Mouse (Mus musculus): ENCODE measurements around the gene Sgcd. TPM values are rescaled to one million over a fixed set of nuclear protein-coding genes. Genes with fewer than 3 reads are reported as not detected.

Gene Sgcd
- polyA plus RNA-seq, 1 experiment = 7.2 TPM

DNA sequence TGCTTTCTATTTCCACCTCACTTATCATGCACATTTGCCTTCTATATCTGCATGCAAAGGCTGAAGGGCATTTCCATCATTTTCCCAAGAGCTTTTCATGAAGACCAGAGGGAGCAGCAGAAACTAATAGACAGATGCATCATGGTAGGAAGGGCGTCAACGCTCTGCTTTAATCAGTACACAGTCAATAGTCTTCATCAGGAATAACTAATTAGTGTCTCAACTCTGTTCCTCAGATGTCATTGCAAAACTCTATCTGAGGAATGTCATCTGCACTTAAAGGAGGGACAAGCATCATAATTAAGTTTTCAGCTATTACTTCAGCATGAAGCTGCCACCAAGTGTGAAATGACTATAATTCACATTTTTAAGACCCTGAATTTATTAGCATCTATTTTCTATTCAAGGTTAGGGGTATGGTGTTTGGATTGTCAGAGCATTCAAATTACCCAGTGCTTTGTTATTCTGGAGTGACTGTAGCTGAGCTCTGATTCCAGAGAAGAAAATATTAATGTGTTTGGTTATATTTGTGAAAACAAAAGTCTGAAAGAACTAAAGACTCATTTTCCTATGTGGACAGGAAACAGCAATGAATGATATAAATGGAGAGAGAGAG is 918.9 kb downstream of the Sgcd start:
- no peak overlapping the region for H3K4me2 ChIP-seq (ENCODE audit: low read depth)
- H3K27me3 ChIP-seq (ENCODE audit: control insufficient read depth, insufficient read depth, insufficient read length) = no peaks in the 10 kb centered on the region
- no peak overlapping the region for H3K4me3 ChIP-seq
- no peak overlapping the region for H3ac ChIP-seq (ENCODE audit: control insufficient read depth, insufficient read length)
- no peak for TF ChIP-seq MYOD1 (IDR thresholded peaks at IDR 0.05; ENCODE audit: control insufficient read depth in 1 of 3, insufficient read length in 2 of 3, low read depth in 2 of 3)
- no peak for TF ChIP-seq TCF3 (IDR thresholded peaks at IDR 0.05; ENCODE audit: insufficient read length, low read depth)
- no peak for TF ChIP-seq POLR2AphosphoS2 (IDR thresholded peaks at IDR 0.05; ENCODE audit: insufficient read length, low read depth)
- no peak for TF ChIP-seq REST (IDR thresholded peaks at IDR 0.05; ENCODE audit: insufficient read depth, insufficient read length)
- no peak for TF ChIP-seq TCF12 (IDR thresholded peaks at IDR 0.05; ENCODE audit: insufficient read depth, poor library complexity, severe bottlenecking)
- TF ChIP-seq CEBPB (IDR thresholded peaks at IDR 0.05; ENCODE audit: insufficient read depth, poor library complexity, severe bottlenecking) = no peak
- peaks cover 3% of the 10 kb centered on the region for H3K36me3 ChIP-seq (ENCODE audit: control insufficient read depth, insufficient read depth)
- H3K79me2 ChIP-seq (ENCODE audit: control insufficient read depth, insufficient read depth) = no peaks in the 10 kb centered on the region

DNA sequence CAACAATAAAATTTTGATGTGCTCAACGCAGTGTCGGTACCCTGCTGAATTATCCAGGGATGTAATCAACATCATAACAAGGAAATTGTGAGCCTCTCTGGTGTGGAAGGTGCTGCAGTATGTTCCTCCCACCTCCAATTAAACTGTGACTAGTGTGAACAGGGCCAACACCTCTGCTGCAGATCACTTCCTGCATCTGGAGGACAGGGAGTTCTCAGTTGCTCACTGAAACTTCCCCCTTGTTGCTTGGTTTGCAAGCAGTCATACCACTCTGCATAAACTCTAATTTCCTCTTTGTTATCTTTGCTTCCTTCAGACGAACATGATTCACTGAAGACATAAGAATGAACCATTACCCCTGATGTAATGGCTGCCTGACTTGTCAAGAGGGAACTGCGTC is 925.1 kb downstream of the Sgcd start:
- no peak overlapping the region for H3K4me2 ChIP-seq (ENCODE audit: low read depth)
- no peaks in the 10 kb centered on the region for H3K27me3 ChIP-seq (ENCODE audit: control insufficient read depth, insufficient read depth, insufficient read length)
- no peak overlapping the region for H3K4me3 ChIP-seq
- no peak for TF ChIP-seq E2F4 (IDR thresholded peaks at IDR 0.05; ENCODE audit: insufficient read depth)
- no peak for TF ChIP-seq USF1 (IDR thresholded peaks at IDR 0.05; ENCODE audit: low read depth)
- no peak for TF ChIP-seq POLR2AphosphoS2 (IDR thresholded peaks at IDR 0.05; ENCODE audit: insufficient read length, low read depth)
- no peak for TF ChIP-seq MYOD1 (IDR thresholded peaks at IDR 0.05; ENCODE audit: control insufficient read depth in 1 of 3, insufficient read length in 2 of 3, low read depth in 2 of 3)
- no peak for TF ChIP-seq REST (IDR thresholded peaks at IDR 0.05; ENCODE audit: insufficient read depth, insufficient read length)
- TF ChIP-seq SRF (IDR thresholded peaks at IDR 0.05; ENCODE audit: control insufficient read depth, insufficient read length, low read depth) = no peak
- TF ChIP-seq MAX (IDR thresholded peaks at IDR 0.05; ENCODE audit: low read depth) = no peak
- TF ChIP-seq MYOG (IDR thresholded peaks at IDR 0.05; ENCODE audit: control insufficient read depth in 1 of 3, insufficient read depth in 1 of 3, insufficient read length in 2 of 3, low read depth in 2 of 3) = no peak
- TF ChIP-seq TCF3 (IDR thresholded peaks at IDR 0.05; ENCODE audit: insufficient read length, low read depth) = no peak
- TF ChIP-seq TCF12 (IDR thresholded peaks at IDR 0.05; ENCODE audit: insufficient read depth, poor library complexity, severe bottlenecking) = no peak
- no peak for TF ChIP-seq CEBPB (IDR thresholded peaks at IDR 0.05; ENCODE audit: insufficient read depth, poor library complexity, severe bottlenecking)
- no peaks in the 10 kb centered on the region for H3K36me3 ChIP-seq (ENCODE audit: control insufficient read depth, insufficient read depth)
- H3K79me2 ChIP-seq (ENCODE audit: control insufficient read depth, insufficient read depth) = no peaks in the 10 kb centered on the region
- no peak overlapping the region for H3ac ChIP-seq (ENCODE audit: control insufficient read depth, insufficient read length)

DNA sequence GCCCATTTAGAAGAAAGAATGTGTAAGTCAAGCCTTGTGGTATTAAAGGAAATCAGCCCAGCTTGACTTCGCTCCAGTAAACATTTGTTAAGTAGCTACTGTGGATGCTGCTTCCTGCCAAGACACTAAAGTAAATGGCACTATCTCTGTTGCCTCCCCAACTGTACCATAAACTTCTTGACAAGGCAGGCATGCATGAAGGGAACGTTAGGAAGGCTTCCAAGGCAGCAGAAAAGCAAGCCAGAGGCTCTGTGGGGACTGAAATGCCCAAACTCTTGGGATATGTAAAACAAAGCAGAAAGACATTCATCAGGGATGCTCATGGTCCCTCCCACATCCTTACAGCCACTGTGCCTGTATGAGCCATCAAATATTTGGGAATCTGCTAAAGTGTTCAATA is 938.4 kb downstream of the Sgcd start:
- no peaks in the 10 kb centered on the region for H3K36me3 ChIP-seq (ENCODE audit: control insufficient read depth, insufficient read depth)
- no peak for TF ChIP-seq MYOD1 (IDR thresholded peaks at IDR 0.05; ENCODE audit: control insufficient read depth in 1 of 3, insufficient read length in 2 of 3, low read depth in 2 of 3)
- TF ChIP-seq SRF (IDR thresholded peaks at IDR 0.05; ENCODE audit: control insufficient read depth, insufficient read length, low read depth) = no peak
- TF ChIP-seq MYOG (IDR thresholded peaks at IDR 0.05; ENCODE audit: control insufficient read depth in 1 of 3, insufficient read depth in 1 of 3, insufficient read length in 2 of 3, low read depth in 2 of 3) = no peak
- TF ChIP-seq POLR2A (IDR thresholded peaks at IDR 0.05; ENCODE audit: insufficient read length, low read depth) = no peak
- no peak for TF ChIP-seq POLR2AphosphoS2 (IDR thresholded peaks at IDR 0.05; ENCODE audit: insufficient read length, low read depth)
- no peak for TF ChIP-seq E2F4 (IDR thresholded peaks at IDR 0.05; ENCODE audit: insufficient read depth)
- no peak for TF ChIP-seq MAX (IDR thresholded peaks at IDR 0.05; ENCODE audit: low read depth)
- no peak for TF ChIP-seq REST (IDR thresholded peaks at IDR 0.05; ENCODE audit: insufficient read depth, insufficient read length)
- TF ChIP-seq TCF3 (IDR thresholded peaks at IDR 0.05; ENCODE audit: insufficient read length, low read depth) = no peak
- TF ChIP-seq USF1 (IDR thresholded peaks at IDR 0.05; ENCODE audit: low read depth) = no peak
- no peak for TF ChIP-seq TCF12 (IDR thresholded peaks at IDR 0.05; ENCODE audit: insufficient read depth, poor library complexity, severe bottlenecking)
- H3K4me3 ChIP-seq = no peak overlapping the region
- no peaks in the 10 kb centered on the region for H3K27me3 ChIP-seq (ENCODE audit: control insufficient read depth, insufficient read depth, insufficient read length)
- H3K4me2 ChIP-seq (ENCODE audit: low read depth) = no peak overlapping the region
- H3ac ChIP-seq (ENCODE audit: control insufficient read depth, insufficient read length) = no peak overlapping the region
- no peaks in the 10 kb centered on the region for H3K79me2 ChIP-seq (ENCODE audit: control insufficient read depth, insufficient read depth)

DNA sequence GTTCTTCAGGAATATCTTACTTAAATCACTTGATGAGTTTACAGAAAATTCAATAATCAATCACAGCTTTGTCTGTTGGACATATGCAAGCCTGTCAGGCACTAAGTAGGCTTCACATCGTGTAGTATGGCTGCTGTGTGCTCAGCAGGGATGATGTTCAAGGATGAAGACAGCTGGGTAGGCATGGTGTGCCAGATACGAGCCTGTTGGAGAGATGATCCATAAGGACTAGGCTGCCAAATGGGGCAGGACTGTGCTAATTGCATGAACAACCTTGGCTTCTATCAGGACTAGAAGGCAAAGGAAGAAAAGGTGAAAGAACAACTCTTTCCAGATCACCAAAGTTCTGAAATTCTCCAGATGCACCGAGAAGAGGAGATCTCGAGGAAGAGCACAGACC is 939.0 kb downstream of the Sgcd start:
- no peaks in the 10 kb centered on the region for H3K36me3 ChIP-seq (ENCODE audit: control insufficient read depth, insufficient read depth)
- H3K4me3 ChIP-seq = no peak overlapping the region
- no peaks in the 10 kb centered on the region for H3K27me3 ChIP-seq (ENCODE audit: control insufficient read depth, insufficient read depth, insufficient read length)
- no peaks in the 10 kb centered on the region for H3K79me2 ChIP-seq (ENCODE audit: control insufficient read depth, insufficient read depth)
- H3ac ChIP-seq (ENCODE audit: control insufficient read depth, insufficient read length) = no peak overlapping the region
- TF ChIP-seq USF1 (IDR thresholded peaks at IDR 0.05; ENCODE audit: low read depth) (no peak), TCF3 (IDR thresholded peaks at IDR 0.05; ENCODE audit: insufficient read length, low read depth) (no peak), MAX (IDR thresholded peaks at IDR 0.05; ENCODE audit: low read depth) (no peak), POLR2AphosphoS2 (IDR thresholded peaks at IDR 0.05; ENCODE audit: insufficient read length, low read depth) (no peak), E2F4 (IDR thresholded peaks at IDR 0.05; ENCODE audit: insufficient read depth) (no peak), MYOD1 (IDR thresholded peaks at IDR 0.05; ENCODE audit: control insufficient read depth in 1 of 3, insufficient read length in 2 of 3, low read depth in 2 of 3) (no peak), MYOG (IDR thresholded peaks at IDR 0.05; ENCODE audit: control insufficient read depth in 1 of 3, insufficient read depth in 1 of 3, insufficient read length in 2 of 3, low read depth in 2 of 3) (no peak), TCF12 (IDR thresholded peaks at IDR 0.05; ENCODE audit: insufficient read depth, poor library complexity, severe bottlenecking) (no peak), POLR2A (IDR thresholded peaks at IDR 0.05; ENCODE audit: insufficient read length, low read depth) (no peak), REST (IDR thresholded peaks at IDR 0.05; ENCODE audit: insufficient read depth, insufficient read length) (no peak), SRF (IDR thresholded peaks at IDR 0.05; ENCODE audit: control insufficient read depth, insufficient read length, low read depth) (no peak), CEBPB (IDR thresholded peaks at IDR 0.05; ENCODE audit: insufficient read depth, poor library complexity, severe bottlenecking) (no peak)
- no peak overlapping the region for H3K4me2 ChIP-seq (ENCODE audit: low read depth)
